8 mouse cellular contexts compared by ENCODE assay signal in genomic region chr16:97995849-97996615, GRCm38 (mm10). TPM values are rescaled to one million over a fixed set of nuclear protein-coding genes. Genes with fewer than 3 reads are reported as not detected.
DNase-seq lines count a peak whose midpoint lies in the region; ATAC-seq and TF ChIP-seq lines count a peak whose summit lies in the region.

No protein-coding gene starts in this region.

- peak; percentile 12 for DNase-seq in layer of hippocampus, adult 11-12 months (ENCODE audit: low spot score)
- no peak for DNase-seq in layer of hippocampus, postnatal 25 days (ENCODE audit: extremely low spot score in 1 of 2, low spot score in 1 of 2)
- peak; percentile 8 to 10 for DNase-seq in layer of hippocampus, adult 8-10 months (ENCODE audit: low spot score in 2 of 2)
- DNase-seq in midbrain, embryonic 11.5 days (ENCODE audit: low spot score, missing footprints) = no peak
- no peak for DNase-seq in right cerebral cortex, adult 2 months (ENCODE audit: low spot score in 2 of 2)
- DNase-seq in embryo, embryonic 9.5 days (ENCODE audit: extremely low spot score) = no peak

- H3K4me3 ChIP-seq in bone marrow macrophage, adult 2 months (ENCODE audit: insufficient read depth, low read length) = peak overlapping the region; percentile 67
- H3K4me3 ChIP-seq in heart, embryonic 13.5 days = peak overlapping the region; percentile 65
- H3K4me3 ChIP-seq in midbrain, embryonic 11.5 days (ENCODE audit: low read depth, low read length) = peak overlapping the region; percentile 50

- H3K4me2 ChIP-seq in heart, embryonic 13.5 days = peak overlapping the region; percentile 73
- peak overlapping the region; percentile 65 for H3K4me2 ChIP-seq in midbrain, embryonic 11.5 days

- 27% methylated on average over 1 of the region's 1 CpGs for WGBS in heart, embryonic 13.5 days
- WGBS in midbrain, embryonic 11.5 days = 4% methylated on average over 1 of the region's 1 CpGs

- peaks cover 16% of the 10 kb centered on the region for H3K4me1 ChIP-seq in bone marrow macrophage, adult 2 months (ENCODE audit: control insufficient read depth, insufficient read depth, low read length)
- peaks cover 23% of the 10 kb centered on the region for H3K4me1 ChIP-seq in heart, embryonic 13.5 days
- peaks cover 12% of the 10 kb centered on the region; the same call in 1 of the 2 replicates for H3K4me1 ChIP-seq in midbrain, embryonic 11.5 days (ENCODE audit: control insufficient read depth, insufficient read depth, low read length)

- H3K27ac ChIP-seq in bone marrow macrophage, adult 2 months (ENCODE audit: insufficient read depth, low read depth, low read length) = peak overlapping the region; percentile 95
- H3K27ac ChIP-seq in heart, embryonic 13.5 days (replicated peaks) = peak overlapping the region; percentile 93
- H3K27ac ChIP-seq in midbrain, embryonic 11.5 days (ENCODE audit: low read depth, low read length) = no peak overlapping the region

- H3K36me3 ChIP-seq in heart, embryonic 13.5 days = peaks cover 8% of the 10 kb centered on the region; the same call in 1 of the 2 replicates
- H3K36me3 ChIP-seq in midbrain, embryonic 11.5 days (ENCODE audit: control insufficient read depth, insufficient read depth, low read length) = no peaks in the 10 kb centered on the region

- no peaks in the 10 kb centered on the region for H3K9me3 ChIP-seq in heart, embryonic 13.5 days
- peaks cover 3% of the 10 kb centered on the region; the same call in 1 of the 2 replicates for H3K9me3 ChIP-seq in midbrain, embryonic 11.5 days (ENCODE audit: control insufficient read depth, low read length)

- no peak for TF ChIP-seq CTCF in bone marrow macrophage, adult 2 months (IDR thresholded peaks at IDR 0.05; ENCODE audit: low read depth, low read length)

- peak overlapping the region; percentile 80 for H3K9ac ChIP-seq in heart, embryonic 13.5 days
- H3K9ac ChIP-seq in midbrain, embryonic 11.5 days (ENCODE audit: low read length) = peak overlapping the region; percentile 63; the same call in 1 of the 2 replicates

- ATAC-seq in heart, embryonic 13.5 days (ENCODE audit: extremely low read depth, insufficient number of reproducible peaks, low FRiP score, low TSS enrichment) = no peak
- ATAC-seq in midbrain, embryonic 11.5 days (ENCODE audit: low FRiP score) = no peak

- no peaks in the 10 kb centered on the region for H3K27me3 ChIP-seq in heart, embryonic 13.5 days (replicated peaks)
- H3K27me3 ChIP-seq in midbrain, embryonic 11.5 days (ENCODE audit: control insufficient read depth, insufficient read depth, low read length) = no peaks in the 10 kb centered on the region

- TF ChIP-seq POLR2A in bone marrow macrophage, adult 2 months (IDR thresholded peaks at IDR 0.05; ENCODE audit: borderline replicate concordance, low read depth, low read length) = no peak

RNA-seq across cellular contexts. Expression of gene B230307C23Rik, which starts 1.1 kb away (rescaled TPM):
- total RNA-seq in layer of hippocampus, postnatal 25 days (2021) = 10 to 100 TPM; 21.7 to 21.9 TPM
- polyA plus RNA-seq in bone marrow macrophage, adult 2 months (2012; ENCODE audit: insufficient read depth, insufficient read length, missing spikeins) = 13.2 and 14.3 TPM in 2 replicates
- 17.6 and 17.8 TPM in 2 replicates for polyA plus RNA-seq in heart, embryonic 13.5 days (2015; fragmentation: Nextera tagmentation; extraction: Ambion mirVana)
- total RNA-seq in layer of hippocampus, adult 8-10 months (2022) = 10 to 100 TPM; 18.2 to 28.7 (median 25.5) TPM
- polyA plus RNA-seq in midbrain, embryonic 11.5 days (2014; fragmentation: Nextera tagmentation; extraction: Ambion mirVana) = 19.3 and 21.5 TPM in 2 replicates

RNA-seq across cellular contexts. Expression of gene Zbtb21, which starts 33.6 kb away (rescaled TPM):
- total RNA-seq in layer of hippocampus, postnatal 25 days (2021) = 10 to 100 TPM; 21.6 to 28.1 TPM
- polyA plus RNA-seq in bone marrow macrophage, adult 2 months (2012; ENCODE audit: insufficient read depth, insufficient read length, missing spikeins) = 13.8 and 16.2 TPM in 2 replicates
- polyA plus RNA-seq in heart, embryonic 13.5 days (2015; fragmentation: Nextera tagmentation; extraction: Ambion mirVana) = 7.7 and 8.1 TPM in 2 replicates
- total RNA-seq in layer of hippocampus, adult 8-10 months (2022) = 10 to 100 TPM; 23.0 to 33.6 (median 25.5) TPM
- 13.2 and 13.5 TPM in 2 replicates for polyA plus RNA-seq in midbrain, embryonic 11.5 days (2014; fragmentation: Nextera tagmentation; extraction: Ambion mirVana)

RNA-seq across cellular contexts. Expression of gene C2cd2, which starts 33.6 kb away (rescaled TPM):
- total RNA-seq in layer of hippocampus, postnatal 25 days (2021) = 10 to 100 TPM; 17.6 to 17.7 TPM
- 12.3 and 13.4 TPM in 2 replicates for polyA plus RNA-seq in bone marrow macrophage, adult 2 months (2012; ENCODE audit: insufficient read depth, insufficient read length, missing spikeins)
- 13.2 and 13.3 TPM in 2 replicates for polyA plus RNA-seq in heart, embryonic 13.5 days (2015; fragmentation: Nextera tagmentation; extraction: Ambion mirVana)
- total RNA-seq in layer of hippocampus, adult 8-10 months (2022) = 10 to 100 TPM; 11.1 to 14.8 (median 12.2) TPM
- polyA plus RNA-seq in midbrain, embryonic 11.5 days (2014; fragmentation: Nextera tagmentation; extraction: Ambion mirVana) = 17.7 and 19.4 TPM in 2 replicates

Comparison
In these comparisons a context has a peak if more than half of its experiments do, and no peak if none do; other contexts are left out.
1. DNase-seq: peak in layer of hippocampus, adult 11-12 months (single experiment) and layer of hippocampus, adult 8-10 months (2 of 2); none in layer of hippocampus, postnatal 25 days (0 of 2), midbrain, embryonic 11.5 days (single experiment), right cerebral cortex, adult 2 months (0 of 2) and embryo, embryonic 9.5 days (single experiment).
2. Peak in every context shown above with its lines, with median percentiles within 50 percentile points of each other: H3K4me3 ChIP-seq.